Mouse (Mus musculus): ENCODE results near the gene Olfr1116.
"Not testable (repeated sequence)": the region's sequence is repeated elsewhere in the genome, so short reads cannot be mapped to it uniquely, and the experiment has no call there.

The Olfr1116 gene

GRCm38 (mm10) chr2:87267234-87267633 lies at the start of gene Olfr1116:
Gene Olfr1116, plus strand, starts transcription at chr2:87267534.
- DNase-seq (ENCODE audit: low spot score in 2 of 2): no peak

- DNase-seq (ENCODE audit: low spot score in 2 of 2): no peak
These were observed 19.6 kb upstream of the Olfr1116 start, which contains the start of gene Olfr1115 for GRCm38 (mm10) chr2:87247713-87248112. Gene Olfr1115, plus strand, starts transcription at chr2:87248013.

- not testable (repeated sequence) for DNase-seq (ENCODE audit: low spot score in 2 of 2)
These were observed 26.6 kb downstream of the Olfr1116 start for GRCm38 (mm10) chr2:87293977-87294376.

GRCm38 (mm10) chr2:87307281-87307680 lies 39.9 kb downstream of the Olfr1116 start, which contains the start of gene Olfr1118:
Gene Olfr1118, plus strand, starts transcription at chr2:87307581.
- no peak for DNase-seq (ENCODE audit: low spot score in 2 of 2)
